Mouse (Mus musculus): ENCODE measurements around the gene Smim24.

DNA sequence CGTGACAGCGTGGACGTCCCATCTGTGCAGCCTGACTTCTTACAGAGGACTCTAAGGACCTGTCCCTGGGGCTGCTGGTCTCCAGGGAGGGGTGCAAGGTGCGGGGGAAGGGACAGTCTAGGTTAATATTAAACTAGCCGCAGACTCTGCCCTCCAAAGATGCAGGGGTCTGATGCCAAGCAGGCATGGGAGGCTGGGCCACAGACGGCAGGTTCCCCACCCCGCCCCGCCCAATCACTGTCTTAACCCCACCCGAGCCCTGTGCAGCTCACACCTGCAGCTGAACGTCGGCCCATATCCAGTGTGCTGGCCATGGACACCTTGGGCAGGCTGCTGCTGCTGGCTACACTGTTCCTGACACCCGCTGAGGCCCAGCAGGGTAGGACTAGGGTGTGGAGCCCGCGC is at the start of gene Smim24:
- TF ChIP-seq CTCF (IDR thresholded peaks at IDR 0.05; ENCODE audit: borderline replicate concordance, control insufficient read depth, extremely low read depth, insufficient read depth, low read length, poor library complexity): no peak
- TF ChIP-seq POLR2A (IDR thresholded peaks at IDR 0.05; ENCODE audit: control insufficient read depth, extremely low read depth, insufficient read depth, low read length, poor library complexity): no peak

All from thymus, adult 2 months (tissue).